Mouse (Mus musculus) stomach, embryonic 14.5 days (tissue): Measurements from ENCODE around the gene Bcl2l1. TPM values are rescaled to one million over a fixed set of nuclear protein-coding genes. Genes with fewer than 3 reads are reported as not detected.
A peak's percentile ranks its signal among the peaks of the same experiment; 100 is the strongest.

ENCODE experiments used
- ATAC-seq: fragments of 200-750 bp; cut with Nextera tagmentation; 2 replicates; pipeline ENCODE4 v1.8.0; 2017; ENCODE audit warnings: low read depth, moderate TSS enrichment; ENCODE audit not compliant: insufficient number of reproducible peaks, insufficient read depth, low FRiP score
- H3K27ac ChIP-seq: fragments of 300-500 bp; sonication (generic); 2 replicates; pipeline ENCODE4 v1.5.1; 2014; ENCODE audit warnings: mild to moderate bottlenecking, low read length, moderate library complexity, mixed read lengths
- H3K27me3 ChIP-seq: fragments of 300-500 bp; sonication (generic); 2 replicates; pipeline ENCODE4 v1.6.1; 2014; ENCODE audit warnings: low read length, control low read depth, mixed read lengths; ENCODE audit not compliant: control insufficient read depth, insufficient read depth
- H3K36me3 ChIP-seq: fragments of 300-500 bp; sonication (generic); 2 replicates; pipeline ENCODE4 v1.6.1; 2014; ENCODE audit warnings: mild to moderate bottlenecking, control low read depth, low read length, moderate library complexity, mixed read lengths; ENCODE audit not compliant: control insufficient read depth, insufficient read depth
- H3K4me1 ChIP-seq: fragments of 300-500 bp; sonication (generic); 2 replicates; pipeline ENCODE4 v1.6.1; 2014; ENCODE audit warnings: low read length, control low read depth, mixed read lengths; ENCODE audit not compliant: control insufficient read depth, insufficient read depth
- H3K4me2 ChIP-seq: fragments of 300-500 bp; sonication (generic); replicated peaks from 2 replicates; pipeline ENCODE4 v1.6.1; 2014; ENCODE audit warnings: low read depth, low read length, control low read depth
- H3K4me3 ChIP-seq: fragments of 300-500 bp; sonication (generic); 2 replicates; pipeline ENCODE4 v1.5.1; 2014; ENCODE audit warnings: low read depth, low read length, control low read depth
- H3K9ac ChIP-seq: fragments of 300-500 bp; sonication (generic); replicated peaks from 2 replicates; pipeline ENCODE4 v1.6.1; 2014; ENCODE audit warnings: low read depth, mild to moderate bottlenecking, control low read depth, low read length, moderate library complexity, mixed read lengths
- H3K9me3 ChIP-seq: fragments of 300-500 bp; sonication (generic); 2 replicates; pipeline ENCODE4 v1.6.1; 2016; ENCODE audit warnings: low read depth, low read length, control low read depth; ENCODE audit not compliant: control insufficient read depth
- WGBS: fragments of 180-500 bp; shearing (Covaris S2); extraction: QIAGEN DNeasy Blood & Tissue Kit; methylation state at CpG from one replicate; pipeline ENCODE4 v1.1.7; 2014; 5-methylcytosine and 5-hydroxymethylcytosine counted together
- polyA plus RNA-seq: library from polyadenylated mRNA; unstranded; fragments of >200 nt; fragmentation: Nextera tagmentation; extraction: Ambion mirVana; gene quantifications from 2 replicates; pipeline ENCODE4 v1.2.1, GENCODE M21; 2014

The Bcl2l1 gene
- 79.4 and 82.4 TPM in 2 replicates for polyA plus RNA-seq

DNA sequence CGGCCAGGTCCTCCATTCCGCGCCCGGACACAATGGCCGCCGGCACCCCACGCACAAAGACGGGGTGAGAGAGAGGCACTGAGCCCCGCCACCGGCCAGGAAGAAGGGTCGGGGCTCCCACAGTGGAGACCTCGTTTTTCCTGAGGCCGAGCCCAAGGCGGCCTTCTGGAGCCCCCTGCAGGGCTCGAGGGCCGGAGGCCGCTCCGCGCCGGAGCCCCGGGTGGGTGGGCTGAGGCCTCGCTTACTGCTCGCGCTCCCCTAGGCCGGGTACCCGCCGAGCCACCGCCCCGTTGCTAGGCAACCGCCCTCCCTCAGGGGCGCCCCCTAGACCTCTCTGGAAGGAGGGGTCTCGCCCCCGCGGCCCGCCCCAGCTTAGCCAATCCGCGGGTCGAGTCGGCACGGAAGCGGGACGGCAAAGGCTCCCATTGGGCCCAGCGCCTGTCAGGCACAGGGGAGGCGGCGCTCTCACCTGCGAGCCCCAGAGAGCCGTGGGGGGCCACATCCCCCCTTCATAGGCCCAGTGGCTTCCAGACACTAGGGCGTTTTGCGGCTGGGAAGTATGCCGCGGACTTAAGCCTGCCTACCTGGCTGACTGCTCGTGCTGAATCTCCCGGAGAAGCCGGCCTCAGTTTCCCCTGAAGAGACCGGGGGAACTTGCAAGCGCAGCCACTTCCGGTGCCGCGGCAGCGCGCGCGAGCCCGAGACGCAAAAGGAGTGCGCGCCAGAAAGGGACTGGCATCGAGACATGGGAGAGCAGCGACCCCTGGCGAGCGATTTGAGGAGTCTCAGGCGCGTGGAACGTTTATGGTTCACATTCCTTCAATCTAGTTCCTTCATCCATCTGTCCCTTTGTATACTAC, at the start of gene Bcl2l1:
Gene Bcl2l1 (minus strand): TSS at position 710 of the 860 bp plus-strand sequence.
- peak; percentile 96 for ATAC-seq
- H3K27me3 ChIP-seq, result no peaks in the 10 kb centered on the region
- peak within 1 kb of the TSS; percentile 71 for H3K4me3 ChIP-seq
- no peaks in the 10 kb centered on the region for H3K9me3 ChIP-seq
- peak within 1 kb of the TSS; percentile 99 for H3K27ac ChIP-seq
- H3K9ac ChIP-seq, result peak within 1 kb of the TSS; percentile 87
- H3K4me2 ChIP-seq, result peak within 1 kb of the TSS; percentile 74
- peaks cover 33% of the 10 kb centered on the region for H3K4me1 ChIP-seq
- H3K36me3 ChIP-seq, result no peaks in the 10 kb centered on the region; the same call in 1 of the 2 replicates
- WGBS, result under 1% methylated on average over 74 of the region's 74 CpGs

DNA sequence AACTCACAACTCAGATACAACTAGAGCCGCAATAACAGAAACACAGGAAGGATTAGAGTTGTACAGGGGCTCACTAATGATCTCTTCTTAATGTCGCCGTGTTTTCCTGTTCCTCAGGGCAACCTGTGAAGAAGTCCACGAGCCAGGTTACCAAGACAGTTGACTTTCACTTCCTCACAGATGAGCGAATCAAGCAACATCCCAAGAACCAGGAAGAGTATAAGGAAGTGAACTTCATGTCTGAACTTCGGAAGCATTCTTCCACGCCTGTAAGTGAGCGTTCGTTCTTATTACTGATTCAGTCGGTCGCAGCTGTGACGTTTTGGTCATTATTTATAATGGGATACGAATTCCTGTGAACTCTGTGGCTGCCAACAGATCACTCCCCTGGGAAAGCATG, 49.4 kb upstream of the Bcl2l1 start:
- H3K4me3 ChIP-seq, result no peak overlapping the region
- H3K9me3 ChIP-seq, result no peaks in the 10 kb centered on the region
- peaks cover 76% of the 10 kb centered on the region for H3K36me3 ChIP-seq
- H3K27ac ChIP-seq, result no peak overlapping the region
- no peak overlapping the region for H3K4me2 ChIP-seq
- 90% methylated on average over 13 of the region's 13 CpGs for WGBS
- no peaks in the 10 kb centered on the region for H3K4me1 ChIP-seq
- H3K27me3 ChIP-seq, result no peaks in the 10 kb centered on the region
- no peak for ATAC-seq
- no peak overlapping the region for H3K9ac ChIP-seq

DNA sequence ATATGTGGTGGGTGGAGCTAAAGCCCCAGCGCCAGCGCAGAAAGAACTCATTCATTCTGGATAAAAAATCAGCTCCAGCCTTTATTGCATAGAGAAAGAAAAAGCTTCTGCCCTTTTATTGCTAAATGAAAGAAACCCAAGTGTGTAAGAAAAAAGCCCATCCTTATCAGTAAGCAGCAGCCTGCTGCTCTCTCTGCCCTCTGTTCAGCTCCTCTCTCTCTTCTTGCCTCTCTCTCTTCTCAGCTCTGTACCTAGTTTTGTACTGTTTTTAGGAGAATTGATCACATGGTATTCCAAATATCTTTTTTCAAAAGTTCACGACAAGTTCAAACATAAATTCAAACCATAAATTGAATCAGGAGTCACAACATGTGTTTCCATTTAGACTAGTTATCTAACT, 46.7 kb upstream of the Bcl2l1 start:
- H3K4me2 ChIP-seq, result no peak overlapping the region
- peaks cover 73% of the 10 kb centered on the region for H3K36me3 ChIP-seq
- ATAC-seq, result no peak
- WGBS, result 92% methylated on average over 3 of the region's 3 CpGs
- no peak overlapping the region for H3K27ac ChIP-seq
- H3K9ac ChIP-seq, result no peak overlapping the region
- no peaks in the 10 kb centered on the region for H3K4me1 ChIP-seq
- no peak overlapping the region for H3K4me3 ChIP-seq
- no peaks in the 10 kb centered on the region for H3K9me3 ChIP-seq
- H3K27me3 ChIP-seq, result no peaks in the 10 kb centered on the region

DNA sequence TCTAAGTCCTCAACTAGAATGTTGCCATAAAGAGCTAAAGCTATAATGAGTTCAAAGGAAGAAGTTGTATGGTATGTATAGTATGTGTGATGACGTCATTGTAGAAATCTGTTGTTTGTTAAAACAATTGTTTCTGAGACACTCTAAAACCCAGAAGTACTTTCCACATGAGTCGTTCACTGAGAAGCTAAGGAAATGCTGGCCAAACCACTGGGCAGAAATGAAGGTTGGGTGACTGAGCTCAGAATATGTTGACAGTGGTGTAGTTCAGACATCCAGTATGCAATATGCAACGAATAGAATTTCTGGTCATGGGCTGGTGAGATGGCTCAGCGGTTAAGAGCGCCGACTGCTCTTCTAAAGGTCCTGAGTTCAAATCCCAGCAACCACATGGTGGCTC, 31.8 kb upstream of the Bcl2l1 start:
- ATAC-seq, result no peak
- Histone ChIP-seq H3K36me3 (peaks cover 26% of the 10 kb centered on the region), H3K9me3 (no peaks in the 10 kb centered on the region), H3K9ac (no peak overlapping the region), H3K27me3 (no peaks in the 10 kb centered on the region), H3K27ac (no peak overlapping the region), H3K4me3 (no peak overlapping the region), H3K4me2 (no peak overlapping the region), H3K4me1 (no peaks in the 10 kb centered on the region)
- 96% methylated on average over 6 of the region's 6 CpGs for WGBS

DNA sequence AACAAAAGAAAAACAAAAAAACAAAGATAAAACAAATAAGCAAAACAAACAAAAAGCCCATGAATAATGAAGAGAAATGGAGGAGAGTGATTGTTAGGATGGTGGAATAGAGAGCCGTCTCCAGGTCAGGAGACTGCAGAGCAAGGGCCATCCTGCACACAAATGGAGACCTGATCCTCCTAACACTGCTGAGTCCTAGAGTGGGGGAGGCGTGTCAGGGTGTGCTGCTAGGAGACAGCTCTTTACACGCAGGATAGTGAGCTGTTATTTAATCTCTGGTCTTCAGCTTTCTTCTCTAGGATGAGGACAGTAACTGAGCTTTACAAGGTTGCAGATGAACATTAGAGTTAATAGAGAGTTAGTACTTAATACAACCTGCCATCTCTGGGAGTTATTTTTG, 31.1 kb upstream of the Bcl2l1 start:
- Histone ChIP-seq H3K27ac (no peak overlapping the region), H3K9me3 (no peaks in the 10 kb centered on the region), H3K4me1 (no peaks in the 10 kb centered on the region), H3K36me3 (peaks cover 27% of the 10 kb centered on the region; the same call in 1 of the 2 replicates), H3K4me2 (no peak overlapping the region), H3K9ac (no peak overlapping the region), H3K27me3 (no peaks in the 10 kb centered on the region), H3K4me3 (no peak overlapping the region)
- WGBS, result 77% methylated on average over 3 of the region's 3 CpGs
- ATAC-seq, result no peak

DNA sequence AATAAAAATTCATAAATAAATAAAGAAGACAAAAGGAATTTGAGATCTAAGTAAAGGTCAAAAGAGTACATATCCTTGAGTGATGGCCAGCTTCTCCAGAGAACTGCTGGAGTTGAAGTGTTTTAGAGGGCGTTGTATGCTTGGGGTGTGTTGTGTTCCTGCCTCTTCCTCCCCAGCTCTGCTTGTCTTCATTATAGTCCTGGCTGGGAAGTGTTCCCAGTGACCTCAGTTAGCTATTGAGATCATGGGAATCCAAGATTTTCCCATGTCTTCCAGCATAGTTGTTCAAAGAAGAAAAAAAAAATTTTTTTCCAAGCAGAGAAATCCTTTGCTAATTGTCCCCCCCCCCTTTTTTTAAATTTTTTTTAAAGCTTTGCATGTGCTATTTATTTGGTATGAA, 30.4 kb upstream of the Bcl2l1 start:
- Histone ChIP-seq H3K4me1 (no peaks in the 10 kb centered on the region), H3K27me3 (no peaks in the 10 kb centered on the region), H3K4me3 (no peak overlapping the region), H3K9me3 (no peaks in the 10 kb centered on the region), H3K9ac (no peak overlapping the region), H3K4me2 (no peak overlapping the region), H3K36me3 (peaks cover 27% of the 10 kb centered on the region; the same call in 1 of the 2 replicates), H3K27ac (no peak overlapping the region)
- no peak for ATAC-seq
- WGBS, result 83% methylated on average over 1 of the region's 1 CpGs

DNA sequence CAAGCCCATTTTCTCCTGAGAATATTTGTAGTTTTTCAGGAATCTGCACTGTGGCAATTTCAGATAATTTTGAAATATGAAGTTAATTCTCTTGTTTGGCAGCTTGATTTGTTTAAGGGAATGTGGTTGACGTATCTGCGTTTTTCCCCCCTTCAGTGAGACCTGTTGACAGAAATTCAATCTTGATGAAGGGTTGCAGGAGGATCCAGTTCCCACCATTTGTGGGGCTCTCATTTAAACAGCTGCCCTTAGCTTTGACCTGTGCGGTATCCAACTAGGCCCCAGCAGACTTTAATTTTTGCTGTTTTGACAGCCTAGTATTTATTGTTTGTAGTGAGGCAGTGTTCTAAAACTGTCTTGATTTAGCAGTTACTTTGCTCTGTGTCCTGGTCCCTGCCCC, 28.0 kb upstream of the Bcl2l1 start:
- Histone ChIP-seq H3K27ac (no peak overlapping the region), H3K4me2 (no peak overlapping the region), H3K27me3 (no peaks in the 10 kb centered on the region), H3K4me3 (no peak overlapping the region), H3K36me3 (peaks cover 32% of the 10 kb centered on the region; the same call in 1 of the 2 replicates), H3K9me3 (no peaks in the 10 kb centered on the region), H3K4me1 (no peaks in the 10 kb centered on the region), H3K9ac (no peak overlapping the region)
- WGBS, result 61% methylated on average over 3 of the region's 3 CpGs
- no peak for ATAC-seq

DNA sequence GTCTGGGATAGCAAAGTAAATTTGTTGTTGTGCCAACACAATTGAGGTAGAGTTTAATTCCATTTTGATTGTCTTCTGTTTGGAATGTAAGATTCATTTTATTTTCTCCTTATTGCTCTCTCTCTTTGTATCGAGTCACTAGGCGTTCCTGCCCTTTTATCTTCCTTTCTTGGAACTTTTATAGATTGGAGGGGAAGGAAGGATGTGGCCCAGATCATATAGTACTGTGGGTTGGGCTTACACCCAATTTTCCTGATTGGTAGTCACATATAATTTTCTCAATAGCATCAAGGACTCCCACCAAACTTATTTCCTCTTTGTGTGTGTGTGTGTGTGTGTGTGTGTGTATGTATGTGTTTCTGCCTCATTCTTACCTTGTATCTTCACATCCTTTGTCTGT, 16.9 kb upstream of the Bcl2l1 start:
- Histone ChIP-seq H3K36me3 (peaks cover 9% of the 10 kb centered on the region; the same call in 1 of the 2 replicates), H3K4me2 (peak overlapping the region; percentile 49), H3K4me1 (peaks cover 11% of the 10 kb centered on the region), H3K4me3 (peak overlapping the region; percentile 84), H3K9ac (peak overlapping the region; percentile 69), H3K9me3 (no peaks in the 10 kb centered on the region), H3K27me3 (no peaks in the 10 kb centered on the region), H3K27ac (0 out of 2 replicates have a peak overlapping the region, but pooled peaks have one; percentile 87)
- WGBS, result 5% methylated on average over 2 of the region's 2 CpGs
- ATAC-seq, result no peak
